Mouse (Mus musculus): ENCODE data around the gene Zfp747. TPM values are rescaled to one million over a fixed set of nuclear protein-coding genes. Genes with fewer than 3 reads are reported as not detected.

The Zfp747 gene
- polyA plus RNA-seq, 1 experiment from 2014 or later: 5.5 TPM

DNA sequence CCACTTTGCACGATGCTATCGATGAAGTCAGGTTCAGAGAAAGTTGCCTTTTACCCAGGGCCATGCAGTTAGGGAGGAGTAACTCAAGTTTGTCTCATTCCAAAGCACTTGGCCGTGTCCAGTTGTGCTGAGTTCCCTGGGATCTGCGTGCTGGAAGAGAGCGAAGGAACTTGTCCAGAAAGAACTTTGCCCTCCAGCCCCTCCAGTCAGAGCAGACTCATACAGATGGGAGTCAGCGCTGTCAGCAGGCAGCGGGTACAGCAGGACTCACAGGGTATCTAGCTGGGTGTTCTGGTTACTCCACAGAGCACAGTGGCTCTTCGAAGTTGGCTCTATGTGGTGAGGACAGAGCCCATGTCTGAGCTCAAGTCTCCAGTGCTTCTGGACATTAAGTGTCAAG lies 50.3 kb downstream of the Zfp747 start:
- H3K4me3 ChIP-seq (ENCODE audit: low read length): no peak overlapping the region
- H3K4me2 ChIP-seq (ENCODE audit: low read depth, low read length): no peak overlapping the region
- WGBS: 79% methylated on average over 8 of the region's 8 CpGs
- no peaks in the 10 kb centered on the region for H3K27me3 ChIP-seq (ENCODE audit: control insufficient read depth, insufficient read depth, low read length)
- ATAC-seq (replicated peaks; ENCODE audit: extremely low read depth, insufficient read depth, low FRiP score): no peak
- no peak overlapping the region for H3K9ac ChIP-seq (ENCODE audit: low read length)
- H3K4me1 ChIP-seq (ENCODE audit: control insufficient read depth, insufficient read depth, low read length): no peaks in the 10 kb centered on the region
- H3K36me3 ChIP-seq (ENCODE audit: control insufficient read depth, insufficient read depth): no peaks in the 10 kb centered on the region
- no peak overlapping the region for H3K27ac ChIP-seq (ENCODE audit: low read length)
- no peaks in the 10 kb centered on the region for H3K9me3 ChIP-seq (replicated peaks; ENCODE audit: control insufficient read depth, low read length)

DNA sequence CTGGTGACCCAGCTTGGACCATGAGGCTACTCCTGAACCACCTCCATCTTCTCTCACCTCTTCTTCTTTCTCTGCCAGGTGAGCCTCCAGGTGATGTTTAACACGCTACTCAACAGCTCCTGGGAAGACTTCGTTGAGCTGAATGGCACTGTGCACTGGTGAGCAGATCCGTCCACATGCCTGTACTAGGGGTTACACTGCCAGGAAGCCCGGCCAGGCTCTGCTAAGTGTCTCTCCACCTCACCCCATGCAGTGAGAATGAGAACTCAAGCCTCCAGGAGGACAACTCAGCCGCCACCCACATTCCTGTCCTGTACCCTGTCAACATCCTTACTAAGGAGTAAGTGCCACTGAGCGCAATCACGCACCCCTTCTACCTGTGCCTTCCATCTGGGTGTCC lies 50.9 kb downstream of the Zfp747 start:
- H3K4me2 ChIP-seq (ENCODE audit: low read depth, low read length): no peak overlapping the region
- WGBS: 78% methylated on average over 7 of the region's 7 CpGs
- H3K9ac ChIP-seq (ENCODE audit: low read length): no peak overlapping the region

More for the DNA sequence above, 50.9 kb downstream of the Zfp747 start:
- Histone ChIP-seq H3K27ac (ENCODE audit: low read length) (no peak overlapping the region), H3K36me3 (ENCODE audit: control insufficient read depth, insufficient read depth) (no peaks in the 10 kb centered on the region), H3K4me1 (ENCODE audit: control insufficient read depth, insufficient read depth, low read length) (no peaks in the 10 kb centered on the region), H3K4me3 (ENCODE audit: low read length) (no peak overlapping the region), H3K27me3 (ENCODE audit: control insufficient read depth, insufficient read depth, low read length) (no peaks in the 10 kb centered on the region), H3K9me3 (replicated peaks; ENCODE audit: control insufficient read depth, low read length) (no peaks in the 10 kb centered on the region)
- no peak for ATAC-seq (replicated peaks; ENCODE audit: extremely low read depth, insufficient read depth, low FRiP score)

Other genes starting within 250 kb of the Zfp747 start
- 1.2 and 2.6 TPM in 2 replicates for gene Spn, start 238.2 kb downstream of the Zfp747 start, polyA plus RNA-seq (2015; fragmentation: Nextera tagmentation; extraction: Ambion mirVana)
- 42.2 and 44.4 TPM in 2 replicates for gene Cd2bp2, start 180.0 kb downstream of the Zfp747 start, polyA plus RNA-seq (2015; fragmentation: Nextera tagmentation; extraction: Ambion mirVana)
- gene Tbc1d10b, start 167.6 kb downstream of the Zfp747 start, polyA plus RNA-seq (2015; fragmentation: Nextera tagmentation; extraction: Ambion mirVana): 15.2 and 22.3 TPM in 2 replicates
- gene Mylpf, start 167.2 kb downstream of the Zfp747 start, polyA plus RNA-seq (2015; fragmentation: Nextera tagmentation; extraction: Ambion mirVana): 16.2 and 31.6 TPM in 2 replicates
- gene Zfp553, start 143.0 kb downstream of the Zfp747 start, polyA plus RNA-seq (2015; fragmentation: Nextera tagmentation; extraction: Ambion mirVana): 21.0 and 21.9 TPM in 2 replicates
- gene Sept1, start 142.9 kb downstream of the Zfp747 start, polyA plus RNA-seq (2015; fragmentation: Nextera tagmentation; extraction: Ambion mirVana): 35.1 and 57.5 TPM in 2 replicates
- gene Zfp771, start 131.8 kb downstream of the Zfp747 start, polyA plus RNA-seq (2015; fragmentation: Nextera tagmentation; extraction: Ambion mirVana): 38.0 and 39.6 TPM in 2 replicates
- 129 and 142 TPM in 2 replicates for gene Dctpp1, start 115.3 kb downstream of the Zfp747 start, polyA plus RNA-seq (2015; fragmentation: Nextera tagmentation; extraction: Ambion mirVana)
- 48.7 and 52.8 TPM in 2 replicates for gene Sephs2, start 102.0 kb downstream of the Zfp747 start, polyA plus RNA-seq (2015; fragmentation: Nextera tagmentation; extraction: Ambion mirVana)
- 3.3 and 8.1 TPM in 2 replicates for gene Itgal, start 79.8 kb downstream of the Zfp747 start, polyA plus RNA-seq (2015; fragmentation: Nextera tagmentation; extraction: Ambion mirVana)
- gene Zfp768, start 30.5 kb downstream of the Zfp747 start, polyA plus RNA-seq (2015; fragmentation: Nextera tagmentation; extraction: Ambion mirVana): 17.1 and 20.0 TPM in 2 replicates
- gene 9130019O22Rik, start 11.1 kb upstream of the Zfp747 start, polyA plus RNA-seq (2015; fragmentation: Nextera tagmentation; extraction: Ambion mirVana): 4.5 and 4.9 TPM in 2 replicates
- gene E430018J23Rik, start 17.6 kb upstream of the Zfp747 start, polyA plus RNA-seq (2015; fragmentation: Nextera tagmentation; extraction: Ambion mirVana): 4.7 and 5.6 TPM in 2 replicates
- 6.5 and 6.6 TPM in 2 replicates for gene Zfp764, start 30.8 kb upstream of the Zfp747 start, polyA plus RNA-seq (2015; fragmentation: Nextera tagmentation; extraction: Ambion mirVana)
- 14.1 and 14.8 TPM in 2 replicates for gene Zfp688, start 46.0 kb upstream of the Zfp747 start, polyA plus RNA-seq (2015; fragmentation: Nextera tagmentation; extraction: Ambion mirVana)
- gene Zfp689, start 73.1 kb upstream of the Zfp747 start, polyA plus RNA-seq (2015; fragmentation: Nextera tagmentation; extraction: Ambion mirVana): 3.6 and 4.3 TPM in 2 replicates
- gene Prr14, start 83.6 kb upstream of the Zfp747 start, polyA plus RNA-seq (2015; fragmentation: Nextera tagmentation; extraction: Ambion mirVana): 31.6 and 31.8 TPM in 2 replicates
- gene Fbrs, start 103.1 kb upstream of the Zfp747 start, polyA plus RNA-seq (2015; fragmentation: Nextera tagmentation; extraction: Ambion mirVana): 8.3 and 8.9 TPM in 2 replicates
- 27.7 and 29.8 TPM in 2 replicates for gene Srcap, start 135.9 kb upstream of the Zfp747 start, polyA plus RNA-seq (2015; fragmentation: Nextera tagmentation; extraction: Ambion mirVana)
- 8.7 and 9.2 TPM in 2 replicates for gene Gm42715, start 143.5 kb upstream of the Zfp747 start, polyA plus RNA-seq (2015; fragmentation: Nextera tagmentation; extraction: Ambion mirVana)
- 3.8 and 3.9 TPM in 2 replicates for gene Tmem265, start 185.3 kb upstream of the Zfp747 start, polyA plus RNA-seq (2015; fragmentation: Nextera tagmentation; extraction: Ambion mirVana)
- 33.2 and 36.6 TPM in 2 replicates for gene Phkg2, start 197.3 kb upstream of the Zfp747 start, polyA plus RNA-seq (2015; fragmentation: Nextera tagmentation; extraction: Ambion mirVana)
- gene Ccdc189, start 212.5 kb upstream of the Zfp747 start, polyA plus RNA-seq (2015; fragmentation: Nextera tagmentation; extraction: Ambion mirVana): 14.0 and 15.8 TPM in 2 replicates
- 31.1 and 33.9 TPM in 2 replicates for gene Rnf40, start 212.7 kb upstream of the Zfp747 start, polyA plus RNA-seq (2015; fragmentation: Nextera tagmentation; extraction: Ambion mirVana)
- 9.6 and 11.2 TPM in 2 replicates for gene Zfp629, start 239.7 kb upstream of the Zfp747 start, polyA plus RNA-seq (2015; fragmentation: Nextera tagmentation; extraction: Ambion mirVana)

Data from heart, embryonic 16.5 days (tissue).